Mouse (Mus musculus) neural tube, embryonic 14.5 days (tissue): ENCODE measurements at regions not wholly inside any gene's neighbourhood (a gene's known extent, or its start where the extent isn't known, plus 50 kb on each side); places are given as distances from the start of the nearest gene placed in this dataset.
A peak's percentile ranks its signal among the peaks of the same experiment; 100 is the strongest.
"Not testable (repeated sequence)": the region's sequence is repeated elsewhere in the genome, so short reads cannot be mapped to it uniquely, and the experiment has no call there.

Experiments
- ATAC-seq: fragments of 200-750 bp; cut with Nextera tagmentation; 2 replicates; pipeline ENCODE4 v1.8.0; 2017; ENCODE audit warnings: low read depth, mild to moderate bottlenecking, moderate TSS enrichment, moderate library complexity
- H3K27ac ChIP-seq: fragments of 300-500 bp; sonication (generic); 2 replicates; pipeline ENCODE4 v1.5.1; 2014; ENCODE audit warnings: low read depth, mild to moderate bottlenecking, control low read depth, low read length, moderate library complexity, mixed read lengths
- H3K27me3 ChIP-seq: fragments of 300-500 bp; sonication (generic); 2 replicates; pipeline ENCODE4 v1.6.1; 2014; ENCODE audit warnings: low read length; ENCODE audit not compliant: control insufficient read depth, insufficient read depth
- H3K36me3 ChIP-seq: fragments of 300-500 bp; sonication (generic); 2 replicates; pipeline ENCODE4 v1.6.1; 2014; ENCODE audit warnings: low read length, mixed read lengths; ENCODE audit not compliant: control insufficient read depth, insufficient read depth
- H3K4me1 ChIP-seq: fragments of 300-500 bp; sonication (generic); 2 replicates; pipeline ENCODE4 v1.6.1; 2014; ENCODE audit warnings: low read length; ENCODE audit not compliant: control insufficient read depth, insufficient read depth
- H3K4me2 ChIP-seq: fragments of 300-500 bp; sonication (generic); 2 replicates; pipeline ENCODE4 v1.6.1; 2014; ENCODE audit warnings: mild to moderate bottlenecking, low read depth, low read length, control low read depth
- H3K4me3 ChIP-seq: fragments of 300-500 bp; sonication (generic); 2 replicates; pipeline ENCODE4 v1.5.1; 2014; ENCODE audit warnings: low read depth, low read length, control low read depth, mixed read lengths
- H3K9ac ChIP-seq: fragments of 300-500 bp; sonication (generic); replicated peaks from 2 replicates; pipeline ENCODE4 v1.6.1; 2014; ENCODE audit warnings: low read depth, mild to moderate bottlenecking, control low read depth, low read length, mixed read lengths
- H3K9me3 ChIP-seq: fragments of 300-500 bp; sonication (generic); 2 replicates; pipeline ENCODE4 v1.6.1; 2016; ENCODE audit warnings: low read length; ENCODE audit not compliant: control insufficient read depth
- WGBS: fragments of 180-500 bp; shearing (Covaris S2); extraction: QIAGEN DNeasy Blood & Tissue Kit; methylation state at CpG from one replicate; pipeline ENCODE4 v1.1.7; 2014; 5-methylcytosine and 5-hydroxymethylcytosine counted together

GRCm38 (mm10) chr19:27617522-27617921 lies 187.9 kb upstream of the Pum3 start:
- H3K27ac ChIP-seq: no peak overlapping the region
- H3K9me3 ChIP-seq: no peaks in the 10 kb centered on the region
- no peaks in the 10 kb centered on the region for H3K36me3 ChIP-seq
- H3K9ac ChIP-seq: no peak overlapping the region
- no peak for ATAC-seq
- no peak overlapping the region for H3K4me3 ChIP-seq
- no peaks in the 10 kb centered on the region for H3K4me1 ChIP-seq
- no peaks in the 10 kb centered on the region for H3K27me3 ChIP-seq
- 73% methylated on average over 5 of the region's 5 CpGs for WGBS
- no peak overlapping the region for H3K4me2 ChIP-seq

- 93% methylated on average over 2 of the region's 2 CpGs for WGBS
- Histone ChIP-seq H3K4me2 (no peak overlapping the region), H3K4me3 (no peak overlapping the region), H3K9me3 (no peaks in the 10 kb centered on the region), H3K9ac (no peak overlapping the region), H3K27ac (no peak overlapping the region), H3K4me1 (no peaks in the 10 kb centered on the region), H3K27me3 (no peaks in the 10 kb centered on the region), H3K36me3 (no peaks in the 10 kb centered on the region)
- ATAC-seq: no peak
Observed at GRCm38 (mm10) chr19:27606933-27607332, 177.3 kb upstream of the Pum3 start.

GRCm38 (mm10) chr19:27603296-27603695 lies 173.7 kb upstream of the Pum3 start:
- no peak for ATAC-seq
- H3K9ac ChIP-seq: no peak overlapping the region
- no peak overlapping the region for H3K4me2 ChIP-seq
- H3K4me1 ChIP-seq: no peaks in the 10 kb centered on the region
- 16% methylated on average over 8 of the region's 8 CpGs for WGBS
- H3K27me3 ChIP-seq: no peaks in the 10 kb centered on the region
- no peak overlapping the region for H3K4me3 ChIP-seq
- no peak overlapping the region for H3K27ac ChIP-seq
- H3K9me3 ChIP-seq: no peaks in the 10 kb centered on the region
- H3K36me3 ChIP-seq: no peaks in the 10 kb centered on the region

- ATAC-seq: no peak
- H3K9ac ChIP-seq: no peak overlapping the region
- no peaks in the 10 kb centered on the region for H3K36me3 ChIP-seq
- 81% methylated on average over 3 of the region's 3 CpGs for WGBS
- no peak overlapping the region for H3K27ac ChIP-seq
- no peaks in the 10 kb centered on the region for H3K4me1 ChIP-seq
- no peak overlapping the region for H3K4me2 ChIP-seq
- no peaks in the 10 kb centered on the region for H3K9me3 ChIP-seq
- H3K27me3 ChIP-seq: no peaks in the 10 kb centered on the region
- no peak overlapping the region for H3K4me3 ChIP-seq
Observed at GRCm38 (mm10) chr19:27601551-27601950, 171.9 kb upstream of the Pum3 start.

- 94% methylated on average over 9 of the region's 9 CpGs for WGBS
- ATAC-seq, H3K27ac ChIP-seq: not testable (repeated sequence)
Observed at GRCm38 (mm10) chr19:27600386-27600785, 170.8 kb upstream of the Pum3 start.

GRCm38 (mm10) chr19:27599639-27600308 lies 170.1 kb upstream of the Pum3 start:
- no peaks in the 10 kb centered on the region for H3K36me3 ChIP-seq
- H3K27ac ChIP-seq: no peak overlapping the region
- 43% methylated on average over 10 of the region's 10 CpGs for WGBS
- H3K4me3 ChIP-seq: no peak overlapping the region
- H3K4me1 ChIP-seq: no peaks in the 10 kb centered on the region
- no peaks in the 10 kb centered on the region for H3K27me3 ChIP-seq
- peak; percentile 49 for ATAC-seq
- no peak overlapping the region for H3K4me2 ChIP-seq
- 0 out of 2 replicates have a peak overlapping the region, but pooled peaks have one; percentile 26 for H3K9ac ChIP-seq
- no peaks in the 10 kb centered on the region for H3K9me3 ChIP-seq

More at GRCm38 (mm10) chr19:27600386-27600785, 170.8 kb upstream of the Pum3 start:
- H3K36me3 ChIP-seq, H3K4me1 ChIP-seq, H3K27me3 ChIP-seq, H3K9ac ChIP-seq, H3K4me3 ChIP-seq, H3K4me2 ChIP-seq, H3K9me3 ChIP-seq: not testable (repeated sequence)

GRCm38 (mm10) chr19:27598350-27598749 lies 168.7 kb upstream of the Pum3 start:
- no peak overlapping the region for H3K27ac ChIP-seq
- no peaks in the 10 kb centered on the region for H3K36me3 ChIP-seq
- 83% methylated on average over 5 of the region's 5 CpGs for WGBS
- no peak overlapping the region for H3K4me2 ChIP-seq
- H3K9me3 ChIP-seq: no peaks in the 10 kb centered on the region
- no peaks in the 10 kb centered on the region for H3K4me1 ChIP-seq
- no peak for ATAC-seq
- no peak overlapping the region for H3K4me3 ChIP-seq
- no peaks in the 10 kb centered on the region for H3K27me3 ChIP-seq
- H3K9ac ChIP-seq: no peak overlapping the region

GRCm38 (mm10) chr19:27585566-27585965 lies 155.9 kb upstream of the Pum3 start:
- Histone ChIP-seq H3K27ac (no peak overlapping the region), H3K9ac (no peak overlapping the region), H3K9me3 (no peaks in the 10 kb centered on the region), H3K4me3 (no peak overlapping the region), H3K4me1 (no peaks in the 10 kb centered on the region), H3K27me3 (no peaks in the 10 kb centered on the region), H3K36me3 (no peaks in the 10 kb centered on the region), H3K4me2 (no peak overlapping the region)
- 42% methylated on average over 6 of the region's 6 CpGs for WGBS
- ATAC-seq: peak; percentile 44; the same call in 1 of the 2 replicates

- Histone ChIP-seq H3K36me3 (no peaks in the 10 kb centered on the region), H3K27me3 (no peaks in the 10 kb centered on the region), H3K9me3 (no peaks in the 10 kb centered on the region), H3K27ac (no peak overlapping the region), H3K4me2 (no peak overlapping the region), H3K4me1 (no peaks in the 10 kb centered on the region), H3K4me3 (no peak overlapping the region), H3K9ac (no peak overlapping the region)
- 82% methylated on average over 8 of the region's 8 CpGs for WGBS
- ATAC-seq: no peak
Observed at GRCm38 (mm10) chr19:27582111-27582500, 152.5 kb upstream of the Pum3 start.
